Comparison of ENCODE assay signal across 19 mouse cellular contexts in the genomic region with DNA sequence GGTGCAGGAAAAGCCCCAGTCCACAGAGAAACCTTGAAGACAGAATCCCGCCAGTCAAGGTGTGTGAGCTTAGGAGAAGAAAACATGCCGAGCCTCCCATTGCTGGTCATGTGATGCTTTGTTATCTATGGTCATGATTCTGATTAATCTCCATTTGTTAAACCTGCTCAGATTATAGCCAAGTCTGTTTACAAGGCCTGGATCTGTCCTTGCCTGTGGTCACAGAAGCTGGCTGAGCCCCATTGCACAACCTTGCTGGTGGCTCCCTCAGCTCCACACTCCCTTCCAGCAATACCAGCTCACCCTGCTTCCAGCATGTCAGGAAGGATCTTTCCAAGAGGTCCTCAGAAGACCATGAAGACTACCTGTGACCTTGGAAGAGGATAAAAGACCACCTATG.
"Had no signal": no experiment of that assay in that cellular context is flagged by ENCODE, and none has a peak within 500 bp of the region (broad histone marks: within the 10 kb centered on the region; RNA-seq: fewer than 3 reads in every experiment).

No protein-coding gene starts in this region.

- H3K9ac ChIP-seq: limb, embryonic 12.5 days; limb, embryonic 15.5 days; liver, embryonic 13.5 days; midbrain, embryonic 12.5 days; midbrain, embryonic 15.5 days; neural tube, embryonic 12.5 days; neural tube, embryonic 15.5 days had no signal

- H3K27me3 ChIP-seq: midbrain, embryonic 15.5 days; neural tube, embryonic 12.5 days; neural tube, embryonic 15.5 days had no signal

- H3K27ac ChIP-seq: limb, embryonic 12.5 days; limb, embryonic 15.5 days; macrophage; midbrain, embryonic 12.5 days; midbrain, embryonic 15.5 days; neural tube, embryonic 12.5 days; neural tube, embryonic 15.5 days; stomach, postnatal 0 days had no signal

- H3K4me2 ChIP-seq: limb, embryonic 12.5 days; limb, embryonic 15.5 days; liver, embryonic 13.5 days; midbrain, embryonic 12.5 days; midbrain, embryonic 15.5 days; neural tube, embryonic 12.5 days; neural tube, embryonic 15.5 days had no signal

- ATAC-seq: midbrain, embryonic 15.5 days had no signal

- DNase-seq: kidney, adult 9 months; kidney, postnatal 4 days; left cerebral cortex, postnatal 4 days; liver, embryonic 13.5 days; lung, adult 2 months; lung, postnatal 14 days; right cerebral cortex, adult 18-20 months; right cerebral cortex, postnatal 14 days; right cerebral cortex, postnatal 4 days; thymus, adult 2 months; thymus, postnatal 14 days had no signal

- H3K4me1 ChIP-seq: limb, embryonic 12.5 days; limb, embryonic 15.5 days; midbrain, embryonic 15.5 days; neural tube, embryonic 12.5 days had no signal

- H3K4me3 ChIP-seq: limb, embryonic 12.5 days; limb, embryonic 15.5 days; liver, embryonic 13.5 days; midbrain, embryonic 12.5 days; midbrain, embryonic 15.5 days; neural tube, embryonic 12.5 days; neural tube, embryonic 15.5 days had no signal

- H3K9me3 ChIP-seq: limb, embryonic 12.5 days; limb, embryonic 15.5 days; liver, embryonic 13.5 days; midbrain, embryonic 12.5 days; midbrain, embryonic 15.5 days; neural tube, embryonic 12.5 days; neural tube, embryonic 15.5 days had no signal

- H3K36me3 ChIP-seq: limb, embryonic 12.5 days; limb, embryonic 15.5 days; liver, embryonic 13.5 days; midbrain, embryonic 12.5 days; midbrain, embryonic 15.5 days; neural tube, embryonic 12.5 days; neural tube, embryonic 15.5 days had no signal
